Mouse (Mus musculus) mesoderm, embryonic 11.5 days (tissue): ENCODE data around the gene Crocc.
A peak's percentile ranks its signal among the peaks of the same experiment; 100 is the strongest.

Experiments used
- DNase-seq: peaks from one replicate; pipeline ENCODE4 v3.0.0-alpha.2; 2012; ENCODE audit warnings: low read depth, low spot score

Gene Crocc

DNA sequence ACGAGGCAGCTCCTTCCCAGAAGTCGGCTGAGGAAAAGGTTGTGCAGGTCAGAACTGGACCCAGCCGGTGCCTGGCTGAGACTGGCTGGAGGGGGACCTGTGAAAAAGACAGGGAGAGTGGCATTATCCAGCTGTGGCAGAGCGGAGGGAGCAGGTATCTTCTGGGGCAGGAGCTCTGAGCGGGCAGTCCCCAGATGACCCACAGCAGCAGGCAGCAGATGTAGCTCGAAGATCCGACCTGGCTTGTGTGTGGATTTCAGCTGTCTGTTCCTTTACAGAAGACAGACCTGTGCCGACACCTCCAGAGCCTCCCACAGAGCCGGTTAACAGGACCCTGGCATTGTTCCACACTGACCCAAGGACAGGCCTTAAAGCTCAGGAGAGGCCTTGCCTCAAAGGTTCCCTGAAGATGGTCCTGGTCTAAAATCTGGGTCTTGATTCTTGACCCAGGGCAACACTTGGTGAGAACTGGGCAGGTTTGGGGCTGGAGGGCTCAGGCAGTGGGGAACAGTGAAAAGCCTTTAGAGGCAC, 7.2 kb upstream of the Crocc start:
- DNase-seq: no peak

DNA sequence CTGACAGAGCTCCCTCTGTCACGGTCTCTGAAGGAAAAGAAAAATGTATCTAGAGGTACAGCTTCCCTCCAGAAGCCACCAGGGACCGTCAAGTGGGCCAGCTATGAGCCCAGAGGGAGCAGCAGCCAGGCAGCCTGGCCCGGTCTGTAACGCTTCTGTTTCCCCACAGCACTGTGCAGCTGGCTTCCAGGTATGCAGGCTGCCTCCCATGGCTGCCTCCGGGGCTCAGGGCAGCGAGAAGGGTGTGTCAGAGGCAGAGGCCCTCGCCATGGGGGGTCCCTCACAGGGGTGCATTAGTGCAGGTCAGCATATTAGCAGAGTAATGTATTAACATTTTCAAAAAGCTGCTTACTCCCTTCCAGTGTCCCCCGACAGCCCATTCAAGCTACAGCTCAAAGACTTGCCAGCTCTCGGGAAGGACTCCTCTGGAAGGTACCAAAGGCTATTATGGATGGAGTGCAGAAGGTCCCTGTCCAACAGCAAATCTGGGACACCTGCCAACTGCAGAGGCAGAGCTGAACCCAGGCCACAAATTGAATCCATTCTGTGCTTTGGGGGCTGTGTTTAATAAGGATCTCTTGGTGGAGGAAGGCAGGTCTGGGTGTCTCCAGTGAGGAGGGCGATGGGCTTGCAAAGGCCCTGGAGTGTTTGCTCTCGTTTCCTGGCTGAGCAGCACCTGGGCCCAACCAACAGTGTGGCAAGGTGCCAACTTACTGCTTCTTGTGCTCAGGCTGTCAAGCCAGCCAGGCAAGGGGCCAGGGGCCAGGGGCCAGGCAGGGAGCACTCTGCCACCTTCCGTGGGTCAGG, 6.6 kb upstream of the Crocc start:
- no peak for DNase-seq

- peak; percentile 89 for DNase-seq
Observed at GRCm38 (mm10) chr4:141065123-141065522, 4.8 kb upstream of the Crocc start.

DNA sequence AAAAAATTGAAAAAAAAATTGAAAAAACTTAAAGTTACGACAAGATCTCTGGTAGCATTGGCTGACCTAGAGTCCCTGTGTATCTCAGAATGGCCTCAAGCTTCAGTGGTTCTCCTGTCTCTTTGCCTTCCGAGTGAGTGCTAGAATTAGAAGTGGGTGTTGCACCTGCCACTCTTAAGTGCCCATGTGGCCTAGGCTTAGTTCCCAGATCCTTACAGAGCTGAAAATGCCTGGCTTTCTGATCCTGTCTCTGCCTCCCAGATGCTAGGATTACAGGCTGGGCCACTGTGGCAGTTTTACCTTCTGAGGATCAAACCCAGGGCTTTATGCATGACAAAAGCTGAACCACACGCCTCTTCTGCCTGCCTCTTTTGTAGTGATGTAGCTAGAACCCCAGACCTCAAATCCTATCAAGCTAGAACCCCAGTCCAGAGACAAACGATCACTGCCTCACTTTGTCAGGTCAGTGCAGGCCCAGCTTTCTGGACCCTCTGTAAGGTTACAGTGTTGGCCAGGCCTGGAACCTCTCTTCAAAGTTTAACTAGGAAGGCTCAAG, 3.8 kb upstream of the Crocc start:
- DNase-seq: no peak

GRCm38 (mm10) chr4:141059616-141060425, 529 bp downstream of the Crocc start:
- DNase-seq: peak; percentile 44

- no peak for DNase-seq
Observed at GRCm38 (mm10) chr4:141058835-141059234, 1.5 kb downstream of the Crocc start.

DNA sequence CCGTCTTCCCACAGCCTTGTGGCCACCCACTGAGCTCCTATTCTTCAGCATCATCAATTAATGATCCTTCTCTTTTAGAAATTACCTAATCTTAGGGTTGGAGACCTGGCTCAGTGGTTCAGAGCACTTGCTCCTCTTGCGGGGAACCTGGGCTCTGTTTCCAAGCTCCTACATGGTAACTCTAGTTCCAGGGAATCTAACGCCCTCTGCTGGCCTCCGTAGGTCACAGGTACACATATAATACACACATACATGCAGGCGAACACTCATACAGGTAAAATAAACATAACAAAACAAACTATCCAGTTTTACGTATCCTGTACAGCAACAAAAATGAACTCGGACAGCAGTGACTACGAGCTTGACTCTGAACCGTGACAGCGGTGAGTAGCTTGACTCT, 3.4 kb downstream of the Crocc start:
- no peak for DNase-seq

DNA sequence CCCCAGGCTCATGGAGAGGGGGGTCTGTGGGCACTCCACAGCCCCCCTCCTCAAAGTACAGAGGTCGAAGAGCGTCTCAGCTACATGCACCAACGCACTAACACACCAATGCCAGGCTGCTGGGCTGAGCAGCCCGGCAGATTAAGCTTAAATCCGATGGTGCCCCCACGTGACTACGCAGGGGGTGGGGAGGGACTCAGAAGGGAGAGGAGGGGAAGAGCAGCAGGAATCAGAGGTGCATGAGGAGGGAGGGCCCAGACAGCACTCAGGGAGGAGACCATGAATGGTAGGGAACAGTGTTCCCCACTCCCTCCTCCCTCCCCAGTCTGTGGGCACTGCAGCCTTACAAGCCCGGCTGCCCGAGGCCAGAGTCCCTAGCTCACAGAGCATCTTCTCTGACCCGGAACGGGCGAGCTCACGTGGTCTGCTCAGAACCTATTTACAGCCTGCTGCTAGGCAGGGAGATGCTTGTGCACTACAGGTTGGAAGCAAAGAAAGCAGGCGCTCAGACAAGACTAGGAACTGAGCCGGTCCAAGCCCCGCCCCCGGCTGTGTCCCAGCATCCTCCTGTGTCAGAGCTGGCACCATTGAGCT, 6.7 kb downstream of the Crocc start:
- DNase-seq: no peak

GRCm38 (mm10) chr4:141053138-141053537, 7.2 kb downstream of the Crocc start:
- no peak for DNase-seq

DNA sequence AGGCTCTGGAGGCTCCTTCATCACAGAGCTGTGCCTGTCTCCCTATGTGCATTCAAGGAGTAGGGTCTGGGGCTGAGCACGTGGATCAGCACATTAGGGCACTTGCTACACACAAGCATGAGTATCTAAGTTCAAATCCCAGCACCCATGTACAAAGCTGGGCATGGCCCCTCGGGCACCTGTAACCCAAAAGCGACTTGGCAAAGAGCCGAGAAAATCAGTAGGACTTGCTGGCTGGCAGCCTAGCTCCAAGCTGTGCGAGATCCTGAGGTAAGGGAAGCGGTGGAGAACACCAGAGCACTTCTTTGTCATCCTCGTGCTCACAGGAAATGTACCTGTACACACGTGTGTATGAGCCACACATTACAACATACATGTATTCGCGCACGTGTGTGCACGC, 7.9 kb downstream of the Crocc start:
- no peak for DNase-seq

GRCm38 (mm10) chr4:141049476-141049835, 10.9 kb downstream of the Crocc start:
- peak; percentile 64 for DNase-seq

DNA sequence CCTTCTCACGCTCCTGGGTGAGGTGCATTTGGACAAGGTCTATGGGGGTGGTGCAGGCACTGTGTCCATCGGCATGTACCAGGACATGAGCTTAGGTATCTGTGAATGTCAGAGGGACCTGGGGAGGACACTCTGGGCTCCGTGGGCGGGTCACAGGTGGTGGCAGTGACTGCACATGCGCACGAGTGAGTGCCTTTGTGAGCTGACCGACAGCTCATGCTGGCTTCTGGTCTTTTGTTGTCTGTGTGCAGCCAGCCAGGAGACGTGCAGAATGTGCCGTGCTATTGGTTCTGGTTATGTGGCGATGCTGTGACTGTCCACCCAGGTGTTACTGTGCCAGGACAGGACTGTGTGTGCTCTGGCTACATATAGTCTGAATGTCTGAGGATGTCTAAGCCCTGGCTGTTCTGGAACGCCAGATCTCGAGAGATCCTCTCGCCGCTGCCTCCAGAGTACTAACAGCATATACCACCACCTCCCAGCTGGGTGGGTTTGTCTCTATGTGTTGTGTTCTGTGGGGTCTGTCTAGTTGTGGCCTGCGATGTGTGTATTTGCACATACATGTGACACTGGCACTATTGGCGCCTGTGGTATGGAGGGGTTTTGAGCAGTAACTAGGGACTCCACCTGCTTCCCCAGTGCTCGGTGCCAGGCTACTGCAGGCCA, 11.4 kb downstream of the Crocc start:
- DNase-seq: no peak

- DNase-seq: peak; percentile 79
Observed at GRCm38 (mm10) chr4:141044816-141045215, 15.5 kb downstream of the Crocc start.

DNA sequence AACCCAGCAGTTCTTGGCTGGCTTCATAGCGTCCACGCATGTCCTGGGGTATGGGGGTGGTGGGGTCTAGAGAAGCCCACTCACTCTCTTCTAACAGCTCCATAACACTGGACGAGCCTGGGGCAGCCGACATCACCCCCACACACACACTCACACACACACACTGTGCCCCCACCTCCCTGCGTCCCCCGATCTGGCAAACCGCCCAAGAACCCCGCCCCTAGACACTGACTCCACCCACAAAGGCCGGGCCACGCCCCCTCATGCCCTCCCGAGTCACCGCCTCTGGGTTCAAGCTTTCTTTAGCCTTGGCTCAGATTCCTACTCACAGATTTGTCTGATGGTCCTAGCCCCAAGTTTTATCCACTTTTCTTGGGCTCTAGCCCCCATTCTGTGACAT, 19.2 kb downstream of the Crocc start:
- DNase-seq: no peak

DNA sequence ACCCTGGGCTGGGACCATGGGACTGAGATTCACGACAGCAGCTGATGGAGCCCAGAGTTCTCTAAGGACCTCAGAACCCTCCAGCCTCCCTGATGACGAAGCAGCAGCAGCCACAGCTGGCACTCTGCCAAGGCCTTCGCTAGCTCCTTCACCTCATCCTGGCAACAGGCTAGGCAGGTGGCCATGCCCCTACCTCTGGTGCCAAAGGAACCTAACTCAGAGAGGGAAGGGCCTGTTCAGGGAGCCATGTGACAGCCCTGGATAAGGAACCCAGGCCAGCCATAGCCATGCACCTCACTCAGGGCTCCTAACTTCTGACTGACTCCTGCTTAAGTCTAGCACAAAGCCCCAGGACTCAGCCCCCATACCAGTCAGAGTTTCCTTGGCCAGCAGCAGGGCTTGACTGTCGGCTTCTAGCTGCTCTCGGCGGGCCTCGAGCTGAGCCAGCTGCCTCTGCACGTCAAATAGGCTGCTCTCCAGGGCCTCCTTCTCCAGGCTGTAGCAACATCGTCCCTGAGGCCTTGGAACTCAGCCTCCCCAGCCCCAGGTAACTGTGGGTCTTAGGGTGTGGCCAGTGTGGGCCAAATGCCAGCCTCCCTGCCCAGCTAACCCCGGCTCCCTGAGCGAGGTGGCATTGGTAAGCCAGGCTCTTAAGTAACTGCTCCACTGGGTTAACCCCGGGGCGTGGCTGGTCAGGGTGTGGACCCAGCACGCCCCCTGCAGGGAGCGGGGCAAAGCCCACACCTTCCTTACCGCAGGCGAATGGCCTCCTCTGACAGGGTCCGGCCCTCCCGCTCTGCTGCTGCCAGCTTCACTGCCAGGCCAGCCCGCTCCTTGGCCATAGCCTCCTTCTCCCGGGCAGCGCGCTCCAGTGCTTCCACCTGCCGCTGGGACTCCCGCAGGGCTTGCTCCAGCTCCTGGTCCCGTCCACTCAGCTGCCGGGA, 26.5 kb downstream of the Crocc start:
- DNase-seq: no peak

DNA sequence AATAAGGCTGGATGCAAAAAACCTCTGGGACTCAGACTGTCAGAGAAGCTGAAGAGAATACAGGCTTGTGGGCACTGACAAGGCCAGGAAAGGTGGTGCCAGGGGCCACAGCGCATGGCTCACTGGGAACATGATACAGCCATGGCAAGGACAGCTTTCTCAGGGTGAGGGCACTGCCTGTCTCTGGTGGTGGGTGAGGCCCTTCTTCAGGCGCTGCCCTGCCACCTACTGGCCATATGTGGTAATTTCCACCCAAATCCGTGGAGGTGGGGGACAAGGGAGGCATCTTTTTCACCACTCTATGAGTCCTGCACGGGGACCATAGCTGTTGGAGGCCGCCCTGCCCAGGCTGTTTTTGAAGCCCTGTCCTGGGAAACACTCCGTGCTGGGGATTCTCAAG, 28.6 kb downstream of the Crocc start:
- peak; percentile 80 for DNase-seq

GRCm38 (mm10) chr4:141030541-141031206, 29.7 kb downstream of the Crocc start:
- no peak for DNase-seq

GRCm38 (mm10) chr4:141024992-141025391, 35.4 kb downstream of the Crocc start:
- DNase-seq: no peak

DNA sequence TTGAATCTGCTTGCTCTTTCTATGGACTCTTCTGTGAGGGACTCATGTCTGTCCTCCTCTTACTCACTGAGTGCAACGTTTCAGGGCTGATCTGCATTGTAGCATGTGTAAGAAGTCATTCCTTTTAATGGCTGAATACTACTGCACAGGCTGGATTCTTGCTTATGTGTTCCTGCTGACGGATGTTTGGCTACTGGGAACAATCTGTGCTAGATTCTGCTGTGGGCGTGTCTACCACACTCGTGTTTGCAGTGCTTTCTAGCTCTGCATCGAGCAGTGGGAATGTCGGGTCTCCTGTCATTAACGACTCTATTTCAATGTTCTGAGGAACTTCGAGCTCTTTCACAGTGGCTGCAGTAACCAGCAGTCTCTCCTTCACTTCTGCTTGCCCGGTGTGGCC, 36.3 kb downstream of the Crocc start:
- DNase-seq: no peak

DNA sequence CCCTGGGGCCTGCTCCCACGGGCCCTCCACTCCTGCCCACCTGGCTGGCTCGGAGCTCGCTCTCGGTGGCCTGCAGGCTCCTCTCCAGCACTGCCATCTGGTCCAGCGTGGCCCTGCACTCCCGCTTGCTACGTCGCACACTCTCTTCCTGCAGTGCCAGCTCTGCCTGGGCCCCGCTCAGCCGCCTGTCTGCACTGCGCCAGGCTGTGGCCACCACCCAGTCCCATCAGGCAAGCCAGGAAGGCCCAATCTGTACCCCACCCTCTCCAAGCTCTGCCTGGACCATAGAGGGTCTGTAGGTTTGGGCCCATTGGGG, 38.8 kb downstream of the Crocc start:
- no peak for DNase-seq
